Mouse (Mus musculus): Measurements from ENCODE around the gene Crcp. TPM values are rescaled to one million over a fixed set of nuclear protein-coding genes. Genes with fewer than 3 reads are reported as not detected.

The Crcp gene
- polyA plus RNA-seq, 2 experiments, result 24.2 to 25.4 TPM

- no peak for TF ChIP-seq POLR2A (IDR thresholded peaks at IDR 0.05; ENCODE audit: borderline replicate concordance, extremely low read depth, insufficient read depth, insufficient read length)
- no peak overlapping the region for H3K27ac ChIP-seq (replicated peaks; ENCODE audit: low read depth, low read length)
- no peaks in the 10 kb centered on the region for H3K27me3 ChIP-seq (ENCODE audit: control insufficient read depth, insufficient read depth, low read length)
- H3K4me3 ChIP-seq (replicated peaks; ENCODE audit: low read length), result peak overlapping the region; percentile 51
- no peak for DNase-seq (ENCODE audit: low spot score)
- peak overlapping the region; percentile 54; the same call in 1 of the 2 replicates for H3K9ac ChIP-seq (ENCODE audit: low read depth, low read length, severe bottlenecking)
- 42% methylated on average over 12 of the region's 12 CpGs for WGBS
- H3K36me3 ChIP-seq (ENCODE audit: control insufficient read depth, insufficient read depth, low read length), result no peaks in the 10 kb centered on the region
- no peak for ATAC-seq (ENCODE audit: low FRiP score, low read depth)
- no peaks in the 10 kb centered on the region for H3K9me3 ChIP-seq (ENCODE audit: control insufficient read depth, low read length)
- peaks cover 5% of the 10 kb centered on the region for H3K4me1 ChIP-seq (ENCODE audit: control insufficient read depth, insufficient read depth, low read length)
- peak overlapping the region; percentile 66 for H3K4me2 ChIP-seq (replicated peaks; ENCODE audit: low read depth, low read length, severe bottlenecking)
Observed at GRCm38 (mm10) chr5:130023067-130023766, 5.9 kb upstream of the Crcp start.

- Histone ChIP-seq H3K9ac (ENCODE audit: low read depth, low read length, severe bottlenecking) (peak overlapping the region; percentile 54), H3K9me3 (ENCODE audit: control insufficient read depth, low read length) (no peaks in the 10 kb centered on the region), H3K4me3 (replicated peaks; ENCODE audit: low read length) (peak overlapping the region; percentile 51), H3K27ac (replicated peaks; ENCODE audit: low read depth, low read length) (peak overlapping the region; percentile 11; the same call in 1 of the 2 replicates), H3K4me2 (replicated peaks; ENCODE audit: low read depth, low read length, severe bottlenecking) (peak overlapping the region; percentile 66), H3K4me1 (ENCODE audit: control insufficient read depth, insufficient read depth, low read length) (peaks cover 5% of the 10 kb centered on the region), H3K27me3 (ENCODE audit: control insufficient read depth, insufficient read depth, low read length) (no peaks in the 10 kb centered on the region), H3K36me3 (ENCODE audit: control insufficient read depth, insufficient read depth, low read length) (no peaks in the 10 kb centered on the region)
- DNase-seq (ENCODE audit: low spot score), result peak; percentile 93
- WGBS, result under 1% methylated on average over 30 of the region's 32 CpGs
- TF ChIP-seq POLR2A (IDR thresholded peaks at IDR 0.05; ENCODE audit: borderline replicate concordance, extremely low read depth, insufficient read depth, insufficient read length), result no peak
- peak; percentile 93 for ATAC-seq (ENCODE audit: low FRiP score, low read depth)
Observed at GRCm38 (mm10) chr5:130023767-130024539, 5.1 kb upstream of the Crcp start.

- DNase-seq (ENCODE audit: low spot score), result no peak
- ATAC-seq (ENCODE audit: low FRiP score, low read depth), result no peak
Observed at GRCm38 (mm10) chr5:130027134-130027533, 2.0 kb upstream of the Crcp start.

GRCm38 (mm10) chr5:130027696-130028095 is 1.4 kb upstream of the Crcp start:
- H3K4me2 ChIP-seq (replicated peaks; ENCODE audit: low read depth, low read length, severe bottlenecking), result no peak overlapping the region
- H3K4me3 ChIP-seq (replicated peaks; ENCODE audit: low read length), result no peak overlapping the region
- H3K27me3 ChIP-seq (ENCODE audit: control insufficient read depth, insufficient read depth, low read length), result no peaks in the 10 kb centered on the region
- WGBS, result 86% methylated on average over 7 of the region's 7 CpGs
- no peaks in the 10 kb centered on the region for H3K36me3 ChIP-seq (ENCODE audit: control insufficient read depth, insufficient read depth, low read length)
- no peaks in the 10 kb centered on the region; the same call in 1 of the 2 replicates for H3K4me1 ChIP-seq (ENCODE audit: control insufficient read depth, insufficient read depth, low read length)
- no peak for DNase-seq (ENCODE audit: low spot score)
- ATAC-seq (ENCODE audit: low FRiP score, low read depth), result no peak
- no peaks in the 10 kb centered on the region for H3K9me3 ChIP-seq (ENCODE audit: control insufficient read depth, low read length)
- no peak overlapping the region for H3K9ac ChIP-seq (ENCODE audit: low read depth, low read length, severe bottlenecking)
- TF ChIP-seq POLR2A (IDR thresholded peaks at IDR 0.05; ENCODE audit: borderline replicate concordance, extremely low read depth, insufficient read depth, insufficient read length), result no peak
- H3K27ac ChIP-seq (replicated peaks; ENCODE audit: low read depth, low read length), result no peak overlapping the region

More at GRCm38 (mm10) chr5:130027134-130027533, 2.0 kb upstream of the Crcp start:
- Histone ChIP-seq H3K4me2 (replicated peaks; ENCODE audit: low read depth, low read length, severe bottlenecking) (no peak overlapping the region), H3K27ac (replicated peaks; ENCODE audit: low read depth, low read length) (no peak overlapping the region), H3K9me3 (ENCODE audit: control insufficient read depth, low read length) (no peaks in the 10 kb centered on the region), H3K9ac (ENCODE audit: low read depth, low read length, severe bottlenecking) (no peak overlapping the region), H3K27me3 (ENCODE audit: control insufficient read depth, insufficient read depth, low read length) (no peaks in the 10 kb centered on the region), H3K4me3 (replicated peaks; ENCODE audit: low read length) (no peak overlapping the region), H3K36me3 (ENCODE audit: control insufficient read depth, insufficient read depth, low read length) (no peaks in the 10 kb centered on the region), H3K4me1 (ENCODE audit: control insufficient read depth, insufficient read depth, low read length) (no peaks in the 10 kb centered on the region; the same call in 1 of the 2 replicates)
- TF ChIP-seq POLR2A (IDR thresholded peaks at IDR 0.05; ENCODE audit: borderline replicate concordance, extremely low read depth, insufficient read depth, insufficient read length), result no peak
- WGBS, result 75% methylated on average over 5 of the region's 5 CpGs
